8 mouse cellular contexts compared by ENCODE assay signal in the genomic region with DNA sequence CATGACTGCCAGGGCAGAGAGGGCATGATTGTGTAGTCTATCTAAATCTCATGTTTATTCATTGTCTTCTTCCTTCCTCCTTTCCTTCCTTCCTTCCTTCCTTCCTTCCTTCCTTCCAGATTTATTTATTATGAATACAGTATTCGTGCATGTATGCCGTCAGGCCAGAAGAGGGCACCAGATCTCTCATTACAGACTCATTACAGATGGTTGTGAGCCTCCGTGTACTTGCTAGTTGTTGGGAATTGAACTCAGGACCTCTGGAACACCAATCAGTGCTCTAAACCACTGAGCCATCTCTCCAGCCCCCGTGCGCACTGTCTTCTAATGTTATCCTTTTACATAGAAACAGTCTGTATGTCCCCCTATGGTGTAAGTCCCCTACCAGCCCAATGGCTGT.
DNase-seq lines count a peak whose midpoint lies in the region; ATAC-seq and TF ChIP-seq lines count a peak whose summit lies in the region.

No protein-coding gene starts in this region.

- no peak overlapping the region for H3K9ac ChIP-seq in liver, adult 2 months (ENCODE audit: low read depth, low read length)
- no peak overlapping the region for H3K9ac ChIP-seq in liver, embryonic 11.5 days (ENCODE audit: low read depth, low read length)
- H3K9ac ChIP-seq in embryonic facial prominence, embryonic 14.5 days (ENCODE audit: low read depth, low read length) = no peak overlapping the region

- H3K4me1 ChIP-seq in liver, adult 2 months (ENCODE audit: control insufficient read depth, insufficient read depth, low read length) = no peaks in the 10 kb centered on the region
- no peaks in the 10 kb centered on the region for H3K4me1 ChIP-seq in liver, embryonic 11.5 days (replicated peaks; ENCODE audit: control insufficient read depth, insufficient read depth, low read length)
- H3K4me1 ChIP-seq in embryonic facial prominence, embryonic 14.5 days (ENCODE audit: control insufficient read depth, insufficient read depth, low read length) = no peaks in the 10 kb centered on the region

- no peaks in the 10 kb centered on the region for H3K9me3 ChIP-seq in liver, embryonic 11.5 days (ENCODE audit: control insufficient read depth, low read length)
- H3K9me3 ChIP-seq in embryonic facial prominence, embryonic 14.5 days (ENCODE audit: control insufficient read depth, low read length) = no peaks in the 10 kb centered on the region

- no peaks in the 10 kb centered on the region for H3K27me3 ChIP-seq in liver, adult 2 months (ENCODE audit: control insufficient read depth, insufficient read depth, low read length)
- no peaks in the 10 kb centered on the region for H3K27me3 ChIP-seq in liver, embryonic 11.5 days (replicated peaks; ENCODE audit: control insufficient read depth, insufficient read depth, low read length)
- no peaks in the 10 kb centered on the region for H3K27me3 ChIP-seq in embryonic facial prominence, embryonic 14.5 days (replicated peaks; ENCODE audit: control insufficient read depth, insufficient read depth, low read length)

- ATAC-seq in liver, embryonic 11.5 days (replicated peaks; ENCODE audit: low FRiP score) = no peak
- no peak for ATAC-seq in embryonic facial prominence, embryonic 14.5 days (ENCODE audit: low read depth)
- ATAC-seq in megakaryocyte-erythroid progenitor cell, adult 5-6 weeks (replicated peaks; ENCODE audit: low FRiP score, low TSS enrichment, poor library complexity, severe bottlenecking) = peak; percentile 63; the same call in 1 of the 2 replicates
- no peak for ATAC-seq in monocyte, adult 5-6 weeks (replicated peaks; ENCODE audit: insufficient number of reproducible peaks, low FRiP score, low TSS enrichment, poor library complexity, severe bottlenecking)

- no peak overlapping the region for H3K4me3 ChIP-seq in liver, adult 2 months (ENCODE audit: insufficient read depth, low read depth, low read length)
- H3K4me3 ChIP-seq in liver, embryonic 11.5 days (ENCODE audit: low read depth, low read length) = no peak overlapping the region
- no peak overlapping the region for H3K4me3 ChIP-seq in embryonic facial prominence, embryonic 14.5 days (ENCODE audit: low read depth, low read length)

- no peaks in the 10 kb centered on the region for H3K36me3 ChIP-seq in liver, adult 2 months (ENCODE audit: control insufficient read depth, insufficient read depth, low read length)
- no peaks in the 10 kb centered on the region for H3K36me3 ChIP-seq in liver, embryonic 11.5 days (ENCODE audit: control insufficient read depth, insufficient read depth, low read length)
- H3K36me3 ChIP-seq in embryonic facial prominence, embryonic 14.5 days (ENCODE audit: control insufficient read depth, insufficient read depth, low read length) = no peaks in the 10 kb centered on the region

- peak; percentile 21; the same call in 1 of the 2 replicates for TF ChIP-seq CTCF in liver, adult 2 months (IDR thresholded peaks at IDR 0.05; ENCODE audit: low read depth, low read length)

- peak; percentile 23 to 26 for DNase-seq in adrenal gland, adult 18-20 months (ENCODE audit: low spot score in 2 of 2)
- DNase-seq in adrenal gland, postnatal 4 days (ENCODE audit: low spot score in 2 of 2) = no peak
- peak; percentile 12 for DNase-seq in liver, adult 2 months (ENCODE audit: extremely low read depth, low read depth, low spot score)
- DNase-seq in liver, embryonic 11.5 days (ENCODE audit: low spot score) = no peak
- peak; percentile 12 for DNase-seq in adrenal gland, adult 2 months
- DNase-seq in embryonic facial prominence, embryonic 14.5 days (ENCODE audit: low spot score) = peak; percentile 67

- TF ChIP-seq POLR2A in liver, adult 2 months (IDR thresholded peaks at IDR 0.05; ENCODE audit: extremely low read depth, insufficient read depth, low read length) = no peak

- 26% methylated on average over 5 of the region's 5 CpGs for WGBS in liver, adult 2 months
- WGBS in liver, embryonic 11.5 days = 22% methylated on average over 5 of the region's 5 CpGs
- WGBS in embryonic facial prominence, embryonic 14.5 days = 24% methylated on average over 5 of the region's 5 CpGs

- H3K4me2 ChIP-seq in liver, embryonic 11.5 days = no peak overlapping the region
- H3K4me2 ChIP-seq in embryonic facial prominence, embryonic 14.5 days (ENCODE audit: low read depth, low read length) = no peak overlapping the region

- no peak overlapping the region for H3K27ac ChIP-seq in liver, adult 2 months (replicated peaks; ENCODE audit: insufficient read depth, low read depth, low read length)
- no peak overlapping the region for H3K27ac ChIP-seq in liver, embryonic 11.5 days (ENCODE audit: low read depth, low read length)
- no peak overlapping the region for H3K27ac ChIP-seq in embryonic facial prominence, embryonic 14.5 days (replicated peaks; ENCODE audit: low read depth, low read length)

- H3K79me2 ChIP-seq in liver, adult 2 months (ENCODE audit: control insufficient read depth, insufficient read depth, low read length) = no peaks in the 10 kb centered on the region

Comparison
In these comparisons a context has a peak if more than half of its experiments do, and no peak if none do; other contexts are left out.
1. DNase-seq: peak in adrenal gland, adult 18-20 months (2 of 2), liver, adult 2 months (single experiment), adrenal gland, adult 2 months (single experiment) and embryonic facial prominence, embryonic 14.5 days (single experiment); none in adrenal gland, postnatal 4 days (0 of 2) and liver, embryonic 11.5 days (single experiment).